Mouse (Mus musculus) liver, adult 10 weeks (tissue): ENCODE measurements around the gene Crisp4. TPM values are rescaled to one million over a fixed set of nuclear protein-coding genes. Genes with fewer than 3 reads are reported as not detected.

ENCODE experiments used
- polyA plus RNA-seq: library from polyadenylated mRNA; stranded (reverse); fragments of 350-450 nt; fragmentation: Illumina TruSeq; extraction: RNeasy Lipid Tissue Mini Kit (QIAGEN cat#74804); gene quantifications from one replicate; pipeline ENCODE4 v1.2.3, GENCODE M21; 2014; ENCODE audit warnings: low read depth, low replicate concordance

Gene Crisp4
- polyA plus RNA-seq: not detected

GRCm38 (mm10) chr1:18145802-18146201 is at the start of gene Crisp4:
Gene Crisp4 (minus strand): TSS chr1:18145902.

Other genes starting within 250 kb of the Crisp4 start
- not detected for gene Defb18, start 91.5 kb upstream of the Crisp4 start, polyA plus RNA-seq
- gene Defb41, start 119.2 kb upstream of the Crisp4 start, polyA plus RNA-seq: not detected